Mouse (Mus musculus) forebrain, embryonic 14.5 days (tissue): ENCODE results near the gene Gsc. TPM values are rescaled to one million over a fixed set of nuclear protein-coding genes. Genes with fewer than 3 reads are reported as not detected.

ENCODE experiments used
- ATAC-seq: fragments of 200-750 bp; cut with Nextera tagmentation; 2 replicates; pipeline ENCODE4 v1.8.0; 2017; ENCODE audit warnings: mild to moderate bottlenecking, moderate library complexity
- DNase-seq: peaks from one replicate; pipeline ENCODE4 v3.0.0-alpha.2; 2015; ENCODE audit warnings: low spot score
- H3K27ac ChIP-seq: fragments of 300-500 bp; sonication (generic); 2 replicates; pipeline ENCODE4 v1.5.1; 2014; ENCODE audit warnings: low read depth, mild to moderate bottlenecking, control low read depth, low read length, moderate library complexity
- H3K27me3 ChIP-seq: fragments of 300-500 bp; sonication (generic); replicated peaks from 2 replicates; pipeline ENCODE4 v1.6.1; 2014; ENCODE audit warnings: low read length, control low read depth, mixed read lengths; ENCODE audit not compliant: control insufficient read depth, insufficient read depth
- H3K36me3 ChIP-seq: fragments of 300-500 bp; sonication (generic); 2 replicates; pipeline ENCODE4 v1.6.1; 2014; ENCODE audit warnings: low read length, control low read depth; ENCODE audit not compliant: control insufficient read depth, insufficient read depth
- H3K4me1 ChIP-seq: fragments of 300-500 bp; sonication (generic); 2 replicates; pipeline ENCODE4 v1.6.1; 2014; ENCODE audit warnings: antibody characterized with exemption, low read length, control low read depth; ENCODE audit not compliant: control insufficient read depth, insufficient read depth
- H3K4me2 ChIP-seq: fragments of 300-500 bp; sonication (generic); 2 replicates; pipeline ENCODE4 v1.6.1; 2014; ENCODE audit warnings: mild to moderate bottlenecking, control low read depth, low read length
- H3K4me3 ChIP-seq: fragments of 300-500 bp; sonication (generic); 2 replicates; pipeline ENCODE4 v1.5.1; 2014; ENCODE audit warnings: low read depth, low read length, control low read depth
- H3K9ac ChIP-seq: fragments of 300-500 bp; sonication (generic); 2 replicates; pipeline ENCODE4 v1.6.1; 2014; ENCODE audit warnings: mild to moderate bottlenecking, low read length, control low read depth, moderate library complexity
- H3K9me3 ChIP-seq: fragments of 300-500 bp; sonication (generic); replicated peaks from 2 replicates; pipeline ENCODE4 v1.6.1; 2016; ENCODE audit warnings: low read length, control low read depth, mixed read lengths; ENCODE audit not compliant: control insufficient read depth
- WGBS: fragments of 180-500 bp; shearing (Covaris S2); extraction: QIAGEN DNeasy Blood & Tissue Kit; methylation state at CpG from one replicate; pipeline ENCODE4 v1.1.7; 2014; 5-methylcytosine and 5-hydroxymethylcytosine counted together
- polyA plus RNA-seq: library from polyadenylated mRNA; unstranded; fragments of >200 nt; fragmentation: Nextera tagmentation; extraction: Ambion mirVana; gene quantifications from 2 replicates; pipeline ENCODE4 v1.2.1, GENCODE M21; 2014

Gene Gsc
- polyA plus RNA-seq: 0.40 and 0.50 TPM in 2 replicates

DNA sequence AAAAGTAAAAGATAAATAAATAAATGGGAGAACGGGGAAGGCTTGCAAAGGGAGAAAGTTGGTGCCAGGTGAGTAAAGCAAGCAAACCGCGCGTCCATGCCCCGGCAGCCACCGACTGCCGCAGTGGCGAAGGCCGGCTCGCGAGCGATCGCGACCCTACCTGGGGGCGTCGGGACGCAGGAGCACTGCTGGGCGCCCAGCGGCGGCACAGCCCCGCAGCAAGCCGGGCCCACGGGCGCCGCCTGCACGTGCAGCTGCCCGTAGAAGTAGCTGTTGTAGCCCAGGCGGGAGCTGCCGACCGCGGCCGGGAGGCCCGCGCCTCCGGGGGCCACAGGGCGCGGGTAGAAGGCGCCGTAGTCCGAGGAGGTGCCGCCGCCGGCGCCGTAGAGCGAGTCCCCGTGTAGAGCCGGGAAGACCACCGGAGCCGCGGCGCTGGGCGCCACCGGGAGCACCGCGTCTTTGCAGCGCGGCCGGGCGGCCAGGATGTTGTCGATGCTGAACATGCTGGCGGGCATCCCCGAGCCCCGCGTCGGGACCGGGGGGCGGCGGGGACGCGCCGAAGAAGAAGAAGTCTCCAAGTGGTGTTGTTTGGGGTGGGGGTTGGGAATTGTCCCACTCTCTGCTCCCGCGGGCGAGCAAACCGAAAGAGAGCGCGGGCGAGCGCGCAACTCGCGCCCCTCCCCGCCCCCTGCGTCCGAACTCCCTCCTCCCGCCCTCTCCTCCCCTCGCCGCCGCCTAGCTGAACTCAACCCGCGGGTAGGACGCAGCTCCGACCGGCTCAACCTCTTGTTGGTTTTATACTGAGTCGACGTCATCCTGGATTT, at the start of gene Gsc:
Gsc (minus strand) TSS at position 730 of the 824 bp plus-strand sequence.
- H3K27me3 ChIP-seq: peaks cover 72% of the 10 kb centered on the region
- no peaks in the 10 kb centered on the region for H3K36me3 ChIP-seq
- peak within 1 kb of the TSS; percentile 72 for H3K4me2 ChIP-seq
- under 1% methylated on average over 89 of the region's 97 CpGs for WGBS
- H3K4me3 ChIP-seq: peak within 1 kb of the TSS; percentile 43
- H3K9me3 ChIP-seq: no peaks in the 10 kb centered on the region
- peak within 1 kb of the TSS; percentile 50 for H3K9ac ChIP-seq
- ATAC-seq: peak; percentile 53; the same call in 1 of the 2 replicates
- no peak within 1 kb of the TSS for H3K27ac ChIP-seq
- peak; percentile 63 for DNase-seq
- peaks cover 12% of the 10 kb centered on the region for H3K4me1 ChIP-seq

DNA sequence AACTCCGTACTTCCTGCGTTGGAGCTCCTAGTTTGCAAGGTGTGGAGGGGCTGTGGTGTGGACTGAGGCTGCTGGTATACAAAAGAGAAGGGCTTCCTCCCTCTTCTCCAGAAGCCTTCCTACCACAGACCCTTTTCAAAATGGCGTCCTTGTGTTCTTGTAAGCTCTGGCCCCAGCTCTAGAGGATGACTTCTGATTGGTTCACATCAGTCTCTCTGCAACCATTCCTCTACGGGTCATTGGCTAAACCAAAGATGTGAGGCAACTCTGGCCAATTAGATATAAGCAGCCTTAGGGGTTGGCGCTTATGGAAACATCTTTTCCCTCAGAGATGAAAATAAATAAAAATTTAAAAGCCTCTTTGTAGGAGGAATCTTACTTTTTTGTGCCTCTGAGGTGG, 46.6 kb upstream of the Gsc start:
- H3K27ac ChIP-seq: no peak overlapping the region
- no peaks in the 10 kb centered on the region for H3K27me3 ChIP-seq
- WGBS: 92% methylated on average over 5 of the region's 5 CpGs
- no peaks in the 10 kb centered on the region for H3K4me1 ChIP-seq
- H3K9ac ChIP-seq: no peak overlapping the region
- no peak for ATAC-seq
- H3K4me3 ChIP-seq: no peak overlapping the region
- H3K36me3 ChIP-seq: no peaks in the 10 kb centered on the region
- H3K4me2 ChIP-seq: no peak overlapping the region
- peaks cover 8% of the 10 kb centered on the region; the same call in 1 of the 2 replicates for H3K9me3 ChIP-seq
- DNase-seq: no peak

DNA sequence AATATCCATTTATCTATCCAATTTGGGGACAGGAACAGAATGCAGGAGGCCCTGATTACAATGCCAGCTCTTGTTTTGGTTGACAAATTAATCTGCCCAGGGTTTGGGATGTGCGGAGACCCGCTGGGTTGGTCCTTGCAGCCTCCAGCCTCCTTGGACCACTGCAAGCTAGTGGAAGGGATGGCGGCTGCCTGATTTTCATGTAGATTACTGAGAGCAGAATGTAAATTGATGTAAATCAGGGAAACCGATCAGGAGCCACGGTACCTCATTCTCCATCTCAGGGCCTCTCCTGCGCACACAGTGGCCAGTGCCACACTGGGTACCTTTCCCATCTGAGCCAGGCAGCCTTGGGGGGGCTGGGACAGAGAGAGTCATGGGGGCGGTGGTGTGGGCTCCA, 34.8 kb upstream of the Gsc start:
- no peak for ATAC-seq
- no peak overlapping the region for H3K4me3 ChIP-seq
- H3K9me3 ChIP-seq: no peaks in the 10 kb centered on the region
- H3K9ac ChIP-seq: no peak overlapping the region
- no peaks in the 10 kb centered on the region for H3K36me3 ChIP-seq
- DNase-seq: no peak
- H3K27ac ChIP-seq: no peak overlapping the region
- H3K4me2 ChIP-seq: no peak overlapping the region
- no peaks in the 10 kb centered on the region for H3K4me1 ChIP-seq
- 42% methylated on average over 7 of the region's 7 CpGs for WGBS
- H3K27me3 ChIP-seq: no peaks in the 10 kb centered on the region

DNA sequence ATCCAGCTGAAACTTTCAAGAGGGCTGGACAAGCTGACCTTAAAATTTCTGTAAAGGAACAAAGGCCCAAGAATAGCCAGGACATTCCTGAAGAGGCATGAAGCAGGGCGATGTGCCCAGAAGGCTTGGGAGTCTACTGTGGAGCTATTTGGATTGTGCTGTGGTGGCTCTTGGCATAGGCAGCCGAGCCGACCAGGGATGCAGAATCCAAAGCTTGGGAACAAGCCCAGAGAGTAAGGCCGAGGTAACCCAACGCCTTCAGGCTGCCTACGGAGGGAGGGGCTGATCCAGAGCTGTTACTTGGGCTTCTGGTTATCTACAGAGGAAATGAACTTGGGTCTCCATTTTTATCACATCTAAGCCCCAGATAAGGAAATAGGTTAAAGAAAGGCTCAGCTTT, 18.9 kb upstream of the Gsc start:
- no peak overlapping the region for H3K27ac ChIP-seq
- 69% methylated on average over 6 of the region's 6 CpGs for WGBS
- peak; percentile 16 for DNase-seq

DNA sequence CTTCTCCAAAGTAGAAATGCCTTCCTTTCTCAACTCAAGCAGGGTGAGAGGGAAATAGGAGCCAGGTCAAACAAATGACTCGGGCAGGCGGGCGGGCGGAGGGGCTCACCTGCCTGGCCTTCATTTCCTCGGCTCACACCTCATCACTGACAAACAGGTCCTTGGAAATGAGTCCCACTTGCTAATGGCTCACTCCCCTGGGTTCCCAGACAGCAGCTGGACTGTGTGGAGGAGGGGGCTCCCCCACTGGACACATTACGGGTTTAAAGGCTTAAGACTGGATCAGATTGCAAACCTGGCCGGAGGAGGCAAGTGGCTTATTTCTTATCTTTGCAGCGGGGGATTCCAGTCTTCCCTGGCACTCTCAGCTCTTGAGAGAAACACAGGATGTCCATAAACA, 13.1 kb upstream of the Gsc start:
- WGBS: 55% methylated on average over 8 of the region's 8 CpGs
- DNase-seq (no peak), ATAC-seq (no peak)
- no peak overlapping the region for H3K4me3 ChIP-seq
- no peaks in the 10 kb centered on the region for H3K9me3 ChIP-seq
- H3K9ac ChIP-seq: no peak overlapping the region
- H3K27me3 ChIP-seq: peaks cover 4% of the 10 kb centered on the region; the same call in 1 of the 2 replicates
- H3K4me2 ChIP-seq: no peak overlapping the region
- H3K4me1 ChIP-seq: no peaks in the 10 kb centered on the region
- no peaks in the 10 kb centered on the region for H3K36me3 ChIP-seq
- no peak overlapping the region for H3K27ac ChIP-seq

More for the DNA sequence above, 18.9 kb upstream of the Gsc start:
- no peak overlapping the region for H3K4me3 ChIP-seq
- no peaks in the 10 kb centered on the region for H3K9me3 ChIP-seq
- no peaks in the 10 kb centered on the region for H3K27me3 ChIP-seq
- ATAC-seq: no peak
- H3K4me1 ChIP-seq: no peaks in the 10 kb centered on the region
- H3K36me3 ChIP-seq: no peaks in the 10 kb centered on the region
- no peak overlapping the region for H3K9ac ChIP-seq
- H3K4me2 ChIP-seq: no peak overlapping the region

DNA sequence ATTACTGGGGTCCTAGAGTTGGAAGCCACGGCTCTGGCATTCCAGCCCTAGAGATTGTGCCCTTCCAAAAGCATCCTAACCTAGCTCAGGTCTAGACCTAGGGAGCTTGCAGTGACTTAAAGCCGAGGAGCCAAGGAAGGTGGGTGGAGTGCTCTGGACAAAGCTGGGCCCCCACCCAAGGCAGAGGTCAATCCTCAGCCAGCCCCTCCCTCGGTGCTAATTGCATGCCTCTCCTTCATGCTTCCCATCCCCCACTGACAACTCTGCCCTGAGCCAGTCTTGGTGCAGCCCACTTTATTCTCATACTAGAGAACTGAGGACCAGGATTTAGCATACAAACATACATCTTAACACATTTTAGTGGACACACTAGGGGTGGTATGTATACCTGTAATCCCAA, 12.0 kb upstream of the Gsc start:
- H3K36me3 ChIP-seq: no peaks in the 10 kb centered on the region
- no peak overlapping the region for H3K4me3 ChIP-seq
- no peak overlapping the region for H3K9ac ChIP-seq
- DNase-seq (no peak), ATAC-seq (no peak)
- H3K27me3 ChIP-seq: peaks cover 7% of the 10 kb centered on the region; the same call in 1 of the 2 replicates
- no peak overlapping the region for H3K4me2 ChIP-seq
- no peak overlapping the region for H3K27ac ChIP-seq
- WGBS: 21% methylated on average over 3 of the region's 3 CpGs
- H3K9me3 ChIP-seq: no peaks in the 10 kb centered on the region
- H3K4me1 ChIP-seq: no peaks in the 10 kb centered on the region

DNA sequence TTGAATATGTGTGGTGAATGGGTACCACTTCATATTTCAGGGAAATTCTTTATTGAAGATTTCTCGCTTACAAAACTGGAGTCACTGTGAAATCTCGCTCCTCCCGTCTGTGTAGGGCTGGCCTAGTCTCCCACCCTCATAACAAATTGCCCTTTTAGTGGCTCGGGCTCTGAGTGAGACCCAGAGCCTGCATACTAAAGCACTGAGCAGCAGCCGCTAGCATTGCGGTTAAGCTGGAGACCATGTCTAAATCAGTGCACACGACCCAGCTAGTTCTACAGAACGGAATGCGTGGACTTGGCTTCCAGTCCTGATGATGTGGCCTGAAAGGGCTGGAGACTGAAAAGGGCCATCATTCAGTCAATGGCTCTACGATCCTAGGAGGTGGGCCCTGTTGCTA, 7.9 kb upstream of the Gsc start:
- H3K9me3 ChIP-seq: no peaks in the 10 kb centered on the region
- no peaks in the 10 kb centered on the region for H3K4me1 ChIP-seq
- ATAC-seq (no peak), DNase-seq (no peak)
- peaks cover 31% of the 10 kb centered on the region for H3K27me3 ChIP-seq
- no peak overlapping the region for H3K9ac ChIP-seq
- H3K4me2 ChIP-seq: no peak overlapping the region
- H3K27ac ChIP-seq: no peak overlapping the region
- no peaks in the 10 kb centered on the region for H3K36me3 ChIP-seq
- WGBS: 65% methylated on average over 10 of the region's 10 CpGs
- H3K4me3 ChIP-seq: no peak overlapping the region

DNA sequence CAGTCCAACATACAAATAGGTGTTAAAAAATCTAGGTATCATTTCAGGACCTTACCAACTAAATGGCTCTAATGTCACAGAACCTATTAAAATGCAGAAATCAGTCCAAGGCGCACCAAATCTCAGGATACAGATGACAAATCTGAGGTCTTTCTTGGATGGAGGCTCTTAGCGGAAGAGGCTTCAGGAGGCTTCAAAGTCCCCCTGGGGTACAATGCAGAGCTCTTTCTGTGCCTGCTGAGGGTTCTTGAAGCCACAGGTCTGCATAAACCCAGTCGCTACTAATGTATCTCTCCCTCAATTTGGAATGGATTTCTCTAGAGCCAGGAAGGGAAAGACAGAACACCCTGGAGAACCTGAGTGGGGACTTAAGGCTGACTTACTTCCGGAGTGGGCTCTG, 5.1 kb upstream of the Gsc start:
- no peaks in the 10 kb centered on the region for H3K36me3 ChIP-seq
- H3K27me3 ChIP-seq: peaks cover 53% of the 10 kb centered on the region
- WGBS: 2% methylated on average over 4 of the region's 4 CpGs
- H3K4me3 ChIP-seq: no peak overlapping the region
- H3K27ac ChIP-seq: no peak overlapping the region
- H3K4me2 ChIP-seq: no peak overlapping the region
- H3K9me3 ChIP-seq: no peaks in the 10 kb centered on the region
- DNase-seq (no peak), ATAC-seq (no peak)
- H3K4me1 ChIP-seq: no peaks in the 10 kb centered on the region
- no peak overlapping the region for H3K9ac ChIP-seq

DNA sequence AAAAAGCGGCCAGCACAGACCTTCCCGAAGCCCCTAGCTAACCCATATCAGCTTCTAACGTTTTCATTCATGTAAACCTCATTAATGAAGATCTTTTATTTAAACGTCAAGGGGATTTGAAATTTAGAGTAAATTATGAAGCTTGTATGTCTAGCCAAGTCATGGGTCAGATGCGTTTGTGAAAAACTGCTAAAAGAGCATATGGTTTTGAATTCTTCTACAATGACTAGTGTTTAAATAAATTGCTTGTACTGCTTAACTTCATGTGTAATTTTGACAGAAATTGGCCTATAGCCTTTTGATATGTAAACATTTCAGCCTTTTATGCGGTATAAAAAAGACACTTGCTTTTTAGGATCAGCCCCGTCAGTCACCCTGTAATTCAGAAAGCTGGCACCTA, 4.4 kb upstream of the Gsc start:
- peaks cover 59% of the 10 kb centered on the region for H3K27me3 ChIP-seq

More for the DNA sequence above, 4.4 kb upstream of the Gsc start:
- DNase-seq (no peak), ATAC-seq (no peak)
- no peak overlapping the region for H3K27ac ChIP-seq
- H3K9me3 ChIP-seq: no peaks in the 10 kb centered on the region
- H3K9ac ChIP-seq: no peak overlapping the region
- H3K4me1 ChIP-seq: peaks cover 6% of the 10 kb centered on the region
- WGBS: 1% methylated on average over 7 of the region's 7 CpGs
- no peak overlapping the region for H3K4me2 ChIP-seq
- H3K4me3 ChIP-seq: no peak overlapping the region
- no peaks in the 10 kb centered on the region for H3K36me3 ChIP-seq
